Mouse (Mus musculus): Measurements from ENCODE around the gene Fcho2.

DNA sequence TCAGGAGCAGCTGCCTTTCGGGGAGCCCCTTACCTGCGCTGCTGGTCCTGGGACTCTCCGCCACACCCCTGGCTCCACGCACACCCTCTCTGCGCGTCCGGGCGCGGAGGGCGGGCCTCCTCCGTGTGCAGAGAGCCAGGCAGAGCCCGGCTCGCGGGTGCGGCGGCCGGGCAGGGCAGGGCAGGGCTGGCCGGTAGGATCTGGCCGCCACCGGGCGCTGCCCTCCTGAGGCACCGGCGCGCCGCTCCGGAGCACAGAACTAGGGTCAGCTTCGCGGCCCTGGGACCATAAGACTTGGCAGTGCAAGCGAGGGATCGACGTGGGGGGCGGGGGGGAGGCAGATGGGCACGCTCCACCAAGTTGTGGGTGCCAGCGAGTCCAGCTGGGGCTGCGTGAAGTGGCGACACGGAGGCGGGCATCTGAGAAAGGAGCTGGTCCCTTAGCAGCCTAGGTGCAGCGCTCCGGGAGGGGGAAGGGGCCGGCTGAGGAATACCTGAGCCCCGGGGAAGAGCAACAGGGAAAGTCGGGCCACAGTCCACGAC is 120.4 kb downstream of the Fcho2 start, which contains the start of gene Tmem171:
- TF ChIP-seq CTCF (IDR thresholded peaks at IDR 0.05; ENCODE audit: low read depth, low read length): no peak
- no peak for TF ChIP-seq POLR2A (IDR thresholded peaks at IDR 0.05; ENCODE audit: borderline replicate concordance, low read depth, low read length)

Measured in bone marrow macrophage, adult 2 months (primary cell).